25 mouse cellular contexts compared by ENCODE assay signal in the genomic region with DNA sequence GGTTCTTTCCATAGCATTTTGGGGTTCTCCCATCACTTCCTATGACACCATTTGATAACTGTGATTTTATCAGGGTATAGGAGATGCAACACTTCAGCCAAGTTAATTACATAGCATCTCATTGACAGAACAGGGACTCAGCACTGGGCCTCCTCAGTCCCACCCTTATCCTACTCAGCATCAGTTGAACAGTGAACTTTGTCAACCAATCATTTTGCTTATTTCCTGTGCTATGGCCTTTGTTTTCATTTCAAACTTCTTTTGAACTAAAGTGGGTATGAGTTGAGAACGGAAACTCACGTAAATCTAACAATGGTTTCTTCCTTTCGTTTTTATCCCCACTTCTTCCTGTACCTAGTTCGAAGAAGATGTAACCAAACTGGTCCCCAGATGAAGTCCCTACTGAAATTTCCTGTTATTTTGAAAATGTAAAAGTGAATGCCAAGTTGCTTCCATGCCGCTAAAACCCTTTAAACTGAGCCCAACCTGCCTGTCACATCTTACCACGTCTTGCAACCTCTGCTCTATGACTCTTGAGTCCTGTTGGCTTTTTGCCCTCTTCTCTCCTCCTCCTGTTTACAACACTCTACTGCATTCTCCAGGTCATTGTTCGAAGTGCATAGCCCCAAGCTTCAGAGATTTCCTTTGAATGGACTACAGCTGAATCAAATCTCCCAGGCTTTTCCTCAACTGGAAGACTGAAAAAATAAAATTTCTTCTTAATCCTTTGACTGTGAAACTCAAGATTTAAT.
DNase-seq lines count a peak whose midpoint lies in the region; ATAC-seq and TF ChIP-seq lines count a peak whose summit lies in the region.
"Had no signal": no experiment of that assay in that cellular context is flagged by ENCODE, and none has a peak within 500 bp of the region (broad histone marks: within the 10 kb centered on the region; RNA-seq: fewer than 3 reads in every experiment).

No protein-coding gene starts in this region.

- no peak overlapping the region for H3K27ac ChIP-seq in lung, postnatal 0 days (ENCODE audit: low read length)
- H3K27ac ChIP-seq: embryonic facial prominence, embryonic 13.5 days; forebrain, embryonic 13.5 days; hindbrain, embryonic 15.5 days; liver, embryonic 14.5 days; midbrain, embryonic 12.5 days had no signal

- TF ChIP-seq CTCF in lung, postnatal 0 days (IDR thresholded peaks at IDR 0.05) = peak; percentile 32

- H3K4me2 ChIP-seq in lung, postnatal 0 days (replicated peaks; ENCODE audit: low read depth, low read length) = no peak overlapping the region
- H3K4me2 ChIP-seq: embryonic facial prominence, embryonic 13.5 days; forebrain, embryonic 13.5 days; heart, embryonic 11.5 days; hindbrain, embryonic 15.5 days; midbrain, embryonic 12.5 days had no signal

- peak; percentile 31 for DNase-seq in kidney, adult 9 months
- DNase-seq in kidney, postnatal 4 days = no peak
- DNase-seq in lung, postnatal 0 days (ENCODE audit: low spot score) = peak; percentile 19
- no peak for DNase-seq in lung, adult 18-20 months
- DNase-seq in adipocyte (ENCODE audit: low spot score) = peak; percentile 62
- peak; percentile 11 for DNase-seq in lung, postnatal 36 days
- no peak for DNase-seq in right cerebral cortex, adult 18-20 months
- no peak for DNase-seq in neural tube, embryonic 10.5 days (ENCODE audit: extremely low spot score, low spot score)
- DNase-seq: adrenal gland, adult 2 months; cerebellum, adult 8-10 months; cerebellum, postnatal 36 days; embryo, embryonic 11 days; kidney, postnatal 25 days; layer of hippocampus, adult 9-11 months; right cerebral cortex, postnatal 14 days; spleen, adult 18-20 months; thymus, postnatal 14 days had no signal

- H3K27me3 ChIP-seq in lung, postnatal 0 days (replicated peaks; ENCODE audit: insufficient read depth, low read length) = no peaks in the 10 kb centered on the region
- H3K27me3 ChIP-seq: embryonic facial prominence, embryonic 13.5 days; forebrain, embryonic 13.5 days; hindbrain, embryonic 15.5 days; midbrain, embryonic 12.5 days had no signal

- 57% methylated on average over 7 of the region's 7 CpGs for WGBS in lung, postnatal 0 days

- H3K9ac ChIP-seq in lung, postnatal 0 days (replicated peaks; ENCODE audit: low read depth) = no peak overlapping the region
- H3K9ac ChIP-seq: embryonic facial prominence, embryonic 13.5 days; forebrain, embryonic 13.5 days; hindbrain, embryonic 15.5 days; liver, embryonic 14.5 days; midbrain, embryonic 12.5 days had no signal

- TF ChIP-seq EP300 in lung, postnatal 0 days (IDR thresholded peaks at IDR 0.05) = no peak

- H3K4me1 ChIP-seq in lung, postnatal 0 days (ENCODE audit: insufficient read depth, low read depth, low read length) = no peaks in the 10 kb centered on the region
- H3K4me1 ChIP-seq: embryonic facial prominence, embryonic 13.5 days; forebrain, embryonic 13.5 days; hindbrain, embryonic 15.5 days; midbrain, embryonic 12.5 days had no signal

- no peaks in the 10 kb centered on the region for H3K36me3 ChIP-seq in lung, postnatal 0 days (ENCODE audit: insufficient read depth, low read length)
- H3K36me3 ChIP-seq: embryonic facial prominence, embryonic 13.5 days; hindbrain, embryonic 15.5 days; midbrain, embryonic 12.5 days had no signal

- H3K4me3 ChIP-seq in lung, postnatal 0 days (ENCODE audit: low read depth, low read length) = no peak overlapping the region
- H3K4me3 ChIP-seq: embryonic facial prominence, embryonic 13.5 days; erythroblast, embryonic 14.5 days; forebrain, embryonic 13.5 days; hindbrain, embryonic 15.5 days; midbrain, embryonic 12.5 days had no signal

- no peak; the same call in 1 of the 2 replicates for ATAC-seq in lung, postnatal 0 days
- ATAC-seq: forebrain, embryonic 13.5 days; intestine, postnatal 0 days had no signal

- no peaks in the 10 kb centered on the region for H3K9me3 ChIP-seq in lung, postnatal 0 days (ENCODE audit: low read length)
- H3K9me3 ChIP-seq: embryonic facial prominence, embryonic 13.5 days; forebrain, embryonic 13.5 days; hindbrain, embryonic 15.5 days; midbrain, embryonic 12.5 days had no signal

Comparison
In these comparisons a context has a peak if more than half of its experiments do, and no peak if none do; other contexts are left out.
1. DNase-seq: peak in kidney, adult 9 months (single experiment), lung, postnatal 0 days (single experiment), adipocyte (single experiment) and lung, postnatal 36 days (single experiment); none in kidney, postnatal 4 days (0 of 2), lung, adult 18-20 months (0 of 2), right cerebral cortex, adult 18-20 months (single experiment) and neural tube, embryonic 10.5 days (single experiment).